Mouse (Mus musculus): Measurements from ENCODE around the gene Pyroxd2. TPM values are rescaled to one million over a fixed set of nuclear protein-coding genes. Genes with fewer than 3 reads are reported as not detected.
A peak's percentile ranks its signal among the peaks of the same experiment; 100 is the strongest.

Pyroxd2 gene
- polyA plus RNA-seq, 1 experiment = 0.06 TPM

DNA sequence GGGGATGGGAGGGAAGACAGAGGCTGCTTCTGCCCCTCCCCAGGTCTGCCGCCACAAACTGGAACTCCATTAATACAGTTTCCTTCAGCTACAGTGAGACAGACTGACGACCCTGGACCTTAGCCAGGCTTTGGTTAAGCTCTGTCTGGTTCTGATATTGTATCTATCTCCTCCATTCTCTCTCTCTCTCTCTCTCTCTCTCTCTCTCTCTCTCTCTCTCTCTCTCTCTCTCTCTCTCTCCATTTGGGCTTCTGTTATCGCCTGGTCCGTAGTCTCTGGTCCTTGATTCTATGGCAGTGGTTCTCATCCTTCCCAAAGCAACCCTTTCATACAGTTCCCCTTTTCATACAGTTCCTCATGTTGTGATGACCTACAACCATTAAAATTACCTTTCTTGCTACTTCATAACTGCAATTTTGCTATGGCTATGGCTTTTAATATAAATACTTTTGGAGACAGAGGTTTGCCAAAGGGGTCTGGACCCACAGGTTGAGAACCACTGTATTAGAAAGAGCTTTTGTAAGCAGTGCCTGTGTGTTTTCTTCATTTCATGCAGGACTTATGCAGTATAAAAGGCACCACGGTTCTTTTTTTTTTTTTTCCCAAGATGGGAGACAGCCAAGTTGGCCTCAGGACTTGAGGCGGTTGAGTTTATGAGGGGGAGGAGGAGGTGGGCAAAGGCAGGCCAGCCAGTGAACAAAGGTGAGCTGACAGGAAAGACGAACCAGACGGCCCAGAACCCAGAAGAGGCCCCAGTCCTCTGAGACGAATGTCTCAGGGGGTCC lies 7.3 kb downstream of the Pyroxd2 start:
- no peaks in the 10 kb centered on the region for H3K27me3 ChIP-seq (ENCODE audit: control insufficient read depth, insufficient read depth, insufficient read length)
- no peaks in the 10 kb centered on the region for H3K79me3 ChIP-seq (ENCODE audit: low read depth)
- no peak for TF ChIP-seq MAX (IDR thresholded peaks at IDR 0.05)
- TF ChIP-seq USF1 (IDR thresholded peaks at IDR 0.05; ENCODE audit: low read depth) = no peak
- TF ChIP-seq CEBPB (IDR thresholded peaks at IDR 0.05; ENCODE audit: low read depth) = no peak
- no peak for TF ChIP-seq CTCF (IDR thresholded peaks at IDR 0.05; ENCODE audit: control insufficient read depth, insufficient read depth, insufficient read length)
- TF ChIP-seq FOSL1 (IDR thresholded peaks at IDR 0.05; ENCODE audit: insufficient read depth, low read length, poor library complexity, severe bottlenecking) = no peak
- no peak for TF ChIP-seq MYOD1 (IDR thresholded peaks at IDR 0.05; ENCODE audit: control insufficient read depth, insufficient read length, low read depth)
- TF ChIP-seq MYOG (IDR thresholded peaks at IDR 0.05; ENCODE audit: control insufficient read depth, extremely low read depth, insufficient read length) = no peak
- no peak overlapping the region for H3K4me3 ChIP-seq (ENCODE audit: insufficient read depth, poor library complexity, severe bottlenecking)
- H3K79me2 ChIP-seq (ENCODE audit: control insufficient read depth, insufficient read depth) = no peaks in the 10 kb centered on the region
- H3K36me3 ChIP-seq (ENCODE audit: control insufficient read depth, insufficient read depth) = no peaks in the 10 kb centered on the region
- no peak overlapping the region for H3ac ChIP-seq (ENCODE audit: control insufficient read depth, insufficient read length, low read depth)

DNA sequence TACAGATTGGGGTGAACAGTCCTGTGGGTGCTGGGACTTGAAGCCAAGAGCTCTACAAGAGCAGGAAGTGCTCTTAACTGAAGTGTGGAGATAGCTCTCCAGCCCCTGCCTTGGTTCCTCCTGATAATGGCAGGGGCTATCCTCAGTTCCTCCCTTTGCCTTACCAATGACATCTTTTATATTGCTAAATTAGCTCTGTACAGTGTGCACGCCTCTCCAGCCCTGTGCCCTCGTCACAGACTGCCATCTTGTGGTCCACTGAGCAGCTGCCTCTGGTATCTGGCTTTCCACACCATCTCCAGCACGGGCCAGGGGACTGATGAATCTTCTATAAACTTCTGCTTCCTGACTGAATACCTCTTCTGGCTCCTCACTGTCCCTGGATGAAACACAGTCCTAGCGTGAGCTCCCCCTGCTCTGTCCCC lies 8.4 kb downstream of the Pyroxd2 start:
- Histone ChIP-seq H3K36me3 (ENCODE audit: control insufficient read depth, insufficient read depth) (no peaks in the 10 kb centered on the region), H3K4me3 (ENCODE audit: insufficient read depth, poor library complexity, severe bottlenecking) (no peak overlapping the region), H3K79me2 (ENCODE audit: control insufficient read depth, insufficient read depth) (no peaks in the 10 kb centered on the region), H3K27me3 (ENCODE audit: control insufficient read depth, insufficient read depth, insufficient read length) (no peaks in the 10 kb centered on the region), H3ac (ENCODE audit: control insufficient read depth, insufficient read length, low read depth) (no peak overlapping the region), H3K79me3 (ENCODE audit: low read depth) (no peaks in the 10 kb centered on the region)
- TF ChIP-seq MYOG (IDR thresholded peaks at IDR 0.05; ENCODE audit: control insufficient read depth, extremely low read depth, insufficient read length) = no peak
- no peak for TF ChIP-seq MAX (IDR thresholded peaks at IDR 0.05)
- no peak for TF ChIP-seq MYOD1 (IDR thresholded peaks at IDR 0.05; ENCODE audit: control insufficient read depth, insufficient read length, low read depth)
- TF ChIP-seq CTCF (IDR thresholded peaks at IDR 0.05; ENCODE audit: control insufficient read depth, insufficient read depth, insufficient read length) = peak; percentile 61
- TF ChIP-seq FOSL1 (IDR thresholded peaks at IDR 0.05; ENCODE audit: insufficient read depth, low read length, poor library complexity, severe bottlenecking) = no peak
- no peak for TF ChIP-seq CEBPB (IDR thresholded peaks at IDR 0.05; ENCODE audit: low read depth)

DNA sequence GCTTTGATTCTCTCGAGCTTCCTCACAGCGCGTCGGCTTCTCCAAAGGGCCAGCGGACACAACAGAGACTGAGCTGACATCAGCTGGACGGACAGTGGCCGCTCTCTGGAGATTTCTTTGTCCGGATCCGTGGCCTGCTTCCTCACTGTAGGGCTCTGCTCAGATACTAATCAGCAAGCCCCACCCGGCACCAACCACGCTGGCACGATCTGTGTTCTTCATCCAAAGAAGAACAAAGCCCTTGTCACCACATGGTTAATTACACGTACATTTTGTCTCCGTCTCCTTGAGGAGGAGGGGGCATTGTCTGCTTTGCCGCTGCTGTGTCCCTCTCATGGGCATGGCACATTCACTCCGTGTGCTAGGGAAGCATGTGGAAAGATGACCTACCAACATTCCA lies 9.3 kb downstream of the Pyroxd2 start:
- no peaks in the 10 kb centered on the region for H3K79me2 ChIP-seq (ENCODE audit: control insufficient read depth, insufficient read depth)
- H3K4me3 ChIP-seq (ENCODE audit: insufficient read depth, poor library complexity, severe bottlenecking) = no peak overlapping the region
- TF ChIP-seq CEBPB (IDR thresholded peaks at IDR 0.05; ENCODE audit: low read depth) (no peak), MAX (IDR thresholded peaks at IDR 0.05) (no peak), FOSL1 (IDR thresholded peaks at IDR 0.05; ENCODE audit: insufficient read depth, low read length, poor library complexity, severe bottlenecking) (no peak), MYOG (IDR thresholded peaks at IDR 0.05; ENCODE audit: control insufficient read depth, extremely low read depth, insufficient read length) (no peak), MYOD1 (IDR thresholded peaks at IDR 0.05; ENCODE audit: control insufficient read depth, insufficient read length, low read depth) (no peak), USF1 (IDR thresholded peaks at IDR 0.05; ENCODE audit: low read depth) (no peak), CTCF (IDR thresholded peaks at IDR 0.05; ENCODE audit: control insufficient read depth, insufficient read depth, insufficient read length) (no peak)

DNA sequence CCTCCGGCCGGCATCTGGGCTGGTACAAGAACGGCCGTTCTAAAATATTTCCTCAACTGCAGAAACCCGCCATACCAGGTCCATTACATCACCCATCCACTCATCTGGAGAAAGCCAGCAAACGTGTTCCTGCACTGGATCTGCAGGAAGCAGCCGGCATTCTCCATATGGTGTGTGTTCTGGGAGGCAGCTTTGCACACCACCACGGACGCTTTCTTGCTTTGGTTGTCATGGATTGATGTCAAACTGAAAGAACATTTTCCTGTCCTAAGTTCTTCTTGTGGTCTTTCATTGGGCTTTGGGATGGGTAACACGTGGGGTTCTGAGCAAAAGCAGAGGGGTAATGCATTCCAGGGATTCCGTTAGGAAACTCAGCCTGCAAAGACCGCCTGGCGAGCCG lies 10.7 kb downstream of the Pyroxd2 start:
- Histone ChIP-seq H3K79me3 (ENCODE audit: low read depth) (no peaks in the 10 kb centered on the region), H3K27me3 (ENCODE audit: control insufficient read depth, insufficient read depth, insufficient read length) (no peaks in the 10 kb centered on the region), H3ac (ENCODE audit: control insufficient read depth, insufficient read length, low read depth) (no peak overlapping the region), H3K36me3 (ENCODE audit: control insufficient read depth, insufficient read depth) (no peaks in the 10 kb centered on the region), H3K4me3 (ENCODE audit: insufficient read depth, poor library complexity, severe bottlenecking) (no peak overlapping the region), H3K79me2 (ENCODE audit: control insufficient read depth, insufficient read depth) (no peaks in the 10 kb centered on the region)
- no peak for TF ChIP-seq MYOG (IDR thresholded peaks at IDR 0.05; ENCODE audit: control insufficient read depth, extremely low read depth, insufficient read length)
- no peak for TF ChIP-seq FOSL1 (IDR thresholded peaks at IDR 0.05; ENCODE audit: insufficient read depth, low read length, poor library complexity, severe bottlenecking)
- TF ChIP-seq MAX (IDR thresholded peaks at IDR 0.05) = no peak
- TF ChIP-seq MYOD1 (IDR thresholded peaks at IDR 0.05; ENCODE audit: control insufficient read depth, insufficient read length, low read depth) = no peak
- TF ChIP-seq CEBPB (IDR thresholded peaks at IDR 0.05; ENCODE audit: low read depth) = no peak
- TF ChIP-seq CTCF (IDR thresholded peaks at IDR 0.05; ENCODE audit: control insufficient read depth, insufficient read depth, insufficient read length) = no peak
- no peak for TF ChIP-seq USF1 (IDR thresholded peaks at IDR 0.05; ENCODE audit: low read depth)

More for the DNA sequence above, 9.3 kb downstream of the Pyroxd2 start:
- no peaks in the 10 kb centered on the region for H3K27me3 ChIP-seq (ENCODE audit: control insufficient read depth, insufficient read depth, insufficient read length)
- H3K36me3 ChIP-seq (ENCODE audit: control insufficient read depth, insufficient read depth) = no peaks in the 10 kb centered on the region
- H3K79me3 ChIP-seq (ENCODE audit: low read depth) = no peaks in the 10 kb centered on the region
- H3ac ChIP-seq (ENCODE audit: control insufficient read depth, insufficient read length, low read depth) = no peak overlapping the region

DNA sequence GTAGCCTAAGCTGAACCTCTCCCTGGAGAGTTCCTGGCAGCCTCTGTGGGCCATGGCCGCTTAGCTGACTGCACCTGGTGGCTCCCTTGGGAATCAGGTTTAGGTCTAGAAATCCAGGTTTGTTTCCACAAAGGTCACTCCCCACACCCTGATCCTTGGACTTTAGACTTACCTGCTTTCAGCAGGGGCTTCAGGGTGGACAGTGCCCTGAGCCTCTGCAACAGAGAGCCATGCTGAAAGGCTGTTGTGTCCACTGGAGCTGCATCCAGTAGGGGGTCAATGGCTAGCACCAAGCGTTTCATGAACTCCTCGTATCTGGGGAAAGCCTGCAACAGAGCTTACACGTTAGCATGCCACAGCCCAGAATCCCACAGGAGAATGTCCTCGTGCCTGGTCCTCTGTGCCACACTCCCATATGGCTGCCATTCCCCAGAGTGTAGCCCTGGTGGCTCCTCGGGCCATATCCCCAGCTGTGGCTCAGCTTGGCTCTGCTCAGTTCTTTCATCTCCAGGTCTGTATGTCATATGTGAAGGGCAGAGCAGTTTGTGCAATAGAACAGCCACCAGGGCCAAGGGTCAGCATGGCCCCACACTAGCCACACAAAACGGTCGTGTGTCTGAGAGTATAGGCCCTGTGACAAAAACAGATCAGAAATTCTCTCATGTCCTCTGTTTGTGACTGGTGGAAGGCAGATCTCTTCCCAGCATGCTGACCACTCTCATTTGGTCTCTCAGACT lies 12.2 kb downstream of the Pyroxd2 start:
- H3K36me3 ChIP-seq (ENCODE audit: control insufficient read depth, insufficient read depth) = no peaks in the 10 kb centered on the region
- H3K27me3 ChIP-seq (ENCODE audit: control insufficient read depth, insufficient read depth, insufficient read length) = peaks cover 5% of the 10 kb centered on the region
- no peaks in the 10 kb centered on the region for H3K79me3 ChIP-seq (ENCODE audit: low read depth)
- no peaks in the 10 kb centered on the region for H3K79me2 ChIP-seq (ENCODE audit: control insufficient read depth, insufficient read depth)
- no peak overlapping the region for H3ac ChIP-seq (ENCODE audit: control insufficient read depth, insufficient read length, low read depth)
- no peak overlapping the region for H3K4me3 ChIP-seq (ENCODE audit: insufficient read depth, poor library complexity, severe bottlenecking)
- TF ChIP-seq USF1 (IDR thresholded peaks at IDR 0.05; ENCODE audit: low read depth) (no peak), CTCF (IDR thresholded peaks at IDR 0.05; ENCODE audit: control insufficient read depth, insufficient read depth, insufficient read length) (no peak), MYOD1 (IDR thresholded peaks at IDR 0.05; ENCODE audit: control insufficient read depth, insufficient read length, low read depth) (no peak), MYOG (IDR thresholded peaks at IDR 0.05; ENCODE audit: control insufficient read depth, extremely low read depth, insufficient read length) (no peak), MAX (IDR thresholded peaks at IDR 0.05) (no peak), FOSL1 (IDR thresholded peaks at IDR 0.05; ENCODE audit: insufficient read depth, low read length, poor library complexity, severe bottlenecking) (no peak), CEBPB (IDR thresholded peaks at IDR 0.05; ENCODE audit: low read depth) (no peak)
